Mouse (Mus musculus) C2C12 (cell line): Measurements from ENCODE around the gene Gm13276. TPM values are rescaled to one million over a fixed set of nuclear protein-coding genes. Genes with fewer than 3 reads are reported as not detected.
"Not testable (repeated sequence)": the region's sequence is repeated elsewhere in the genome, so short reads cannot be mapped to it uniquely, and the experiment has no call there.

Experiments used
- H3K27me3 ChIP-seq: one replicate; pipeline ENCODE4 v1.6.1; 2011; ENCODE audit not compliant: control insufficient read depth, insufficient read depth, insufficient read length
- H3K36me3 ChIP-seq: one replicate; pipeline ENCODE4 v1.6.1; 2011; ENCODE audit not compliant: control insufficient read depth, insufficient read depth
- H3K4me3 ChIP-seq: one replicate; pipeline ENCODE4 v1.5.1; 2011; ENCODE audit warnings: mild to moderate bottlenecking, control low read depth; ENCODE audit not compliant: poor library complexity, insufficient read depth, severe bottlenecking
- H3K79me2 ChIP-seq: one replicate; pipeline ENCODE4 v1.6.1; 2011; ENCODE audit not compliant: control insufficient read depth, insufficient read depth
- H3K79me3 ChIP-seq: one replicate; pipeline ENCODE4 v1.6.1; 2011; ENCODE audit warnings: low read depth, control low read depth
- H3ac ChIP-seq: one replicate; pipeline ENCODE3; 2011; ENCODE audit warnings: low read depth; ENCODE audit not compliant: control insufficient read depth, insufficient read length
- polyA plus RNA-seq: library from polyadenylated mRNA; unstranded; fragments of >200 nt; fragmentation: generic; extraction: Trizol; gene quantifications from one replicate; pipeline ENCODE4 v1.2.1, GENCODE M21; 2012; ENCODE audit warnings: missing spikeins

Gene Gm13276
- polyA plus RNA-seq, 1 experiment, result 0.92 TPM

- H3ac ChIP-seq, H3K27me3 ChIP-seq, H3K79me2 ChIP-seq, H3K4me3 ChIP-seq, H3K79me3 ChIP-seq, H3K36me3 ChIP-seq: not testable (repeated sequence)
These were observed 3.2 kb upstream of the Gm13276 start for GRCm38 (mm10) chr4:88782335-88782734.

- H3K79me2 ChIP-seq, H3ac ChIP-seq, H3K36me3 ChIP-seq, H3K27me3 ChIP-seq, H3K4me3 ChIP-seq, H3K79me3 ChIP-seq: not testable (repeated sequence)
These were observed 2.9 kb downstream of the Gm13276 start, which contains the start of gene Gm13277 for GRCm38 (mm10) chr4:88788402-88788801. Gm13277 (plus strand) TSS chr4:88788632.

- H3K36me3 ChIP-seq, H3K4me3 ChIP-seq, H3K27me3 ChIP-seq, H3ac ChIP-seq, H3K79me2 ChIP-seq, H3K79me3 ChIP-seq: not testable (repeated sequence)
These were observed 5.7 kb downstream of the Gm13276 start, which contains the start of gene Gm13278 for GRCm38 (mm10) chr4:88791250-88791649. Gm13278 (plus strand) TSS chr4:88791550.

GRCm38 (mm10) chr4:88793936-88794675 is 8.6 kb downstream of the Gm13276 start, which contains the start of gene Gm13275:
Gm13275 (plus strand) TSS chr4:88794487.
- not testable (repeated sequence) for H3K27me3 ChIP-seq

GRCm38 (mm10) chr4:88797097-88797496 is 11.6 kb downstream of the Gm13276 start, which contains the start of gene Gm13279:
Gm13279 (plus strand) TSS chr4:88797397.
- H3K79me3 ChIP-seq, H3K4me3 ChIP-seq, H3K36me3 ChIP-seq, H3K27me3 ChIP-seq, H3ac ChIP-seq, H3K79me2 ChIP-seq: not testable (repeated sequence)

More at GRCm38 (mm10) chr4:88793936-88794675, 8.6 kb downstream of the Gm13276 start, which contains the start of gene Gm13275:
- not testable (repeated sequence) for H3K4me3 ChIP-seq, H3ac ChIP-seq, H3K79me3 ChIP-seq, H3K79me2 ChIP-seq, H3K36me3 ChIP-seq

- H3K79me2 ChIP-seq, H3ac ChIP-seq: not testable (repeated sequence)
These were observed 13.9 kb downstream of the Gm13276 start, which contains the start of gene Gm13285 for GRCm38 (mm10) chr4:88799365-88799764. Gm13285 (plus strand) TSS chr4:88799665.

GRCm38 (mm10) chr4:88802954-88803353 is 17.4 kb downstream of the Gm13276 start, which contains the start of gene Gm13287:
Gm13287 (plus strand) TSS chr4:88803254.
- not testable (repeated sequence) for H3K27me3 ChIP-seq, H3K4me3 ChIP-seq, H3ac ChIP-seq, H3K36me3 ChIP-seq, H3K79me3 ChIP-seq, H3K79me2 ChIP-seq

More at GRCm38 (mm10) chr4:88799365-88799764, 13.9 kb downstream of the Gm13276 start, which contains the start of gene Gm13285:
- H3K4me3 ChIP-seq, H3K27me3 ChIP-seq, H3K79me3 ChIP-seq, H3K36me3 ChIP-seq: not testable (repeated sequence)

GRCm38 (mm10) chr4:88805231-88805630 is 19.7 kb downstream of the Gm13276 start, which contains the start of gene Gm13288:
Gm13288 (plus strand) TSS chr4:88805531.
- H3ac ChIP-seq, H3K4me3 ChIP-seq, H3K27me3 ChIP-seq, H3K36me3 ChIP-seq, H3K79me3 ChIP-seq, H3K79me2 ChIP-seq: not testable (repeated sequence)

- H3K36me3 ChIP-seq, H3K4me3 ChIP-seq, H3ac ChIP-seq, H3K79me3 ChIP-seq, H3K27me3 ChIP-seq, H3K79me2 ChIP-seq: not testable (repeated sequence)
These were observed 20.3 kb downstream of the Gm13276 start for GRCm38 (mm10) chr4:88805761-88806160.
